In genomic region chr10:61300996-61301395, GRCm38 (mm10) we compare ENCODE assay signal across 16 mouse cellular contexts. TPM values are rescaled to one million over a fixed set of nuclear protein-coding genes. Genes with fewer than 3 reads are reported as not detected.
DNase-seq lines count a peak whose midpoint lies in the region; ATAC-seq lines count a peak whose summit lies in the region.
"Had no signal": no experiment of that assay in that cellular context is flagged by ENCODE, and none has a peak within 500 bp of the region (broad histone marks: within the 10 kb centered on the region; RNA-seq: fewer than 3 reads in every experiment).

No protein-coding gene starts in this region.

- intact Hi-C loops in heart, postnatal 36 days (cut with DNase I), result no loop called here

- no peak for ATAC-seq in CD4-positive, CD25-positive, alpha-beta regulatory T cell, adult 4 months
- ATAC-seq: forebrain, embryonic 13.5 days; intestine, embryonic 16.5 days had no signal

- DNase-seq in CD4-positive, CD25-positive, alpha-beta regulatory T cell, adult 2 months (ENCODE audit: low read depth, low spot score), result peak; percentile 46
- DNase-seq in thymus, postnatal 0 days (ENCODE audit: low spot score), result peak; percentile 22
- no peak for DNase-seq in thymus, postnatal 4 days
- DNase-seq in kidney, postnatal 14 days, result peak; percentile 63
- no peak for DNase-seq in heart, postnatal 36 days
- no peak for DNase-seq in right cerebral cortex, postnatal 4 days
- DNase-seq in layer of hippocampus, postnatal 36 days, result no peak
- DNase-seq: cerebellum, adult 18-20 months; heart, adult 18-20 months; retina, postnatal 1 day had no signal

RNA-seq across cellular contexts. Expression of gene Prf1, which starts 3.4 kb away (rescaled TPM):
- 10 to 100 TPM in 1 of 2 experiments, 1 to 10 TPM in 1; 6.8 to 14.3 TPM for polyA plus RNA-seq in CD4-positive, CD25-positive, alpha-beta regulatory T cell, adult 4 months (2017; shearing (Covaris generic))
- 3.1 and 3.6 TPM in 2 replicates for polyA plus RNA-seq in thymus, postnatal 0 days (2015; fragmentation: Nextera tagmentation; extraction: Ambion mirVana)
- total RNA-seq in heart, postnatal 36 days (2021), result under 1 TPM in 1 of 2 experiments, not detected in 1; 0.11 TPM
- not detected for total RNA-seq in layer of hippocampus, postnatal 36 days (2021)
- total RNA-seq: ES-E14 had no signal
- polyA plus RNA-seq: brain, embryonic 14.5 days; forebrain, embryonic 13.5 days; hindbrain, embryonic 12.5 days had no signal

RNA-seq across cellular contexts. Expression of gene Adamts14, which starts 27.8 kb away (rescaled TPM):
- under 1 TPM in 1 of 2 experiments, not detected in 1; 0.11 TPM for polyA plus RNA-seq in CD4-positive, CD25-positive, alpha-beta regulatory T cell, adult 4 months (2017; shearing (Covaris generic))
- 0.31 and 0.49 TPM in 2 replicates for polyA plus RNA-seq in thymus, postnatal 0 days (2015; fragmentation: Nextera tagmentation; extraction: Ambion mirVana)
- total RNA-seq in heart, postnatal 36 days (2021), result 1 to 10 TPM in 1 of 2 experiments, under 1 TPM in 1; 0.83 to 1.9 TPM
- total RNA-seq in layer of hippocampus, postnatal 36 days (2021), result 1 to 10 TPM; 1.8 TPM

Comparison
In these comparisons a context has a peak if more than half of its experiments do, and no peak if none do; other contexts are left out.
1. DNase-seq: peak in CD4-positive, CD25-positive, alpha-beta regulatory T cell, adult 2 months (single experiment), thymus, postnatal 0 days (single experiment) and kidney, postnatal 14 days (single experiment); none in thymus, postnatal 4 days (single experiment), heart, postnatal 36 days (0 of 2), right cerebral cortex, postnatal 4 days (single experiment) and layer of hippocampus, postnatal 36 days (0 of 2).